Mouse (Mus musculus) brain, embryonic 14.5 days (tissue): ENCODE data around the gene Gtf2e1.

Experiments
- CTCF ChIP-seq: fragments of 200-500 bp; IDR thresholded peaks from 2 replicates; pipeline ENCODE4 v1.5.1; 2012; ENCODE audit warnings: inconsistent platforms, mild to moderate bottlenecking, moderate library complexity, borderline replicate concordance; ENCODE audit not compliant: insufficient read depth, insufficient read length; ENCODE audit errors: extremely low read depth
- POLR2A ChIP-seq: fragments of 200-500 bp; IDR thresholded peaks from 2 replicates; pipeline ENCODE4 v1.6.1; 2012; ENCODE audit warnings: mild to moderate bottlenecking, inconsistent platforms, borderline replicate concordance; ENCODE audit not compliant: poor library complexity, insufficient read depth, insufficient read length, severe bottlenecking; ENCODE audit errors: extremely low read depth

DNA sequence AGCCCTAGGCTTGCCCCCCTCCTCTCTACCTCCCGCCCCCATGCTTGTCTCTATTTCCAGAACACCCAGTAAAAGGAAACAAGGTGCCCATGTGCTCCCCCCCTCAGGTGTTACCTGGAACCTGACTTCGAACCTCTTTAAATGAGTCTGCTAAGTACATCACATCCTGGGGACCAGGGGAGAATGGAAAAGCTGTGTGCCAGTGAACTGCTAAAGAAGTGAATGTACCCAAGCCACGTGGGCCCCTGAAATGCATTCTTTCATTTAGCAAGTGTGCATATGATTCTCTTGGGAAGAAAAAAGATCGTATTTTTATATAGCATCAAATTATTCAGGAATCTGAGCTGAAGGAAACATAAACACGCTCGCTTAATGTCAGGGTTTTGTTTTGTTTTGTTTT lies 44.2 kb upstream of the Gtf2e1 start:
- TF ChIP-seq POLR2A (no peak), CTCF (no peak)
